Mouse (Mus musculus) left cerebral cortex, adult 11 months (tissue): ENCODE results near the gene Fubp1.
"Not testable (repeated sequence)": the region's sequence is repeated elsewhere in the genome, so short reads cannot be mapped to it uniquely, and the experiment has no call there.

Experiments
- DNase-seq: peaks from one replicate; pipeline ENCODE4 v3.0.0; 2022; ENCODE audit warnings: low spot score

Fubp1 gene

GRCm38 (mm10) chr3:152193177-152193576 lies 17.0 kb upstream of the Fubp1 start:
- no peak for DNase-seq

GRCm38 (mm10) chr3:152193635-152194097 lies 16.6 kb upstream of the Fubp1 start:
- peak; percentile 83 for DNase-seq

- DNase-seq: not testable (repeated sequence)
Measured at GRCm38 (mm10) chr3:152197246-152197645, 13.0 kb upstream of the Fubp1 start.

- no peak for DNase-seq
Measured at GRCm38 (mm10) chr3:152199125-152199524, 11.1 kb upstream of the Fubp1 start.

- no peak for DNase-seq
Measured at GRCm38 (mm10) chr3:152201181-152201580, 9.0 kb upstream of the Fubp1 start.

- DNase-seq: no peak
Measured at GRCm38 (mm10) chr3:152201651-152202050, 8.6 kb upstream of the Fubp1 start.

- DNase-seq: no peak
Measured at GRCm38 (mm10) chr3:152202942-152203341, 7.3 kb upstream of the Fubp1 start.

GRCm38 (mm10) chr3:152203411-152203810 lies 6.8 kb upstream of the Fubp1 start:
- DNase-seq: no peak

- no peak for DNase-seq
Measured at GRCm38 (mm10) chr3:152203996-152204395, 6.2 kb upstream of the Fubp1 start.

- no peak for DNase-seq
Measured at GRCm38 (mm10) chr3:152204577-152204976, 5.6 kb upstream of the Fubp1 start.

- no peak for DNase-seq
Measured at GRCm38 (mm10) chr3:152207156-152207555, 3.1 kb upstream of the Fubp1 start.

- no peak for DNase-seq
Measured at GRCm38 (mm10) chr3:152208096-152208885, 1.9 kb upstream of the Fubp1 start.

GRCm38 (mm10) chr3:152209177-152209966 lies 850 bp upstream of the Fubp1 start:
- no peak for DNase-seq

- no peak for DNase-seq
Measured at GRCm38 (mm10) chr3:152210728-152211391, 638 bp downstream of the Fubp1 start.

- no peak for DNase-seq
Measured at GRCm38 (mm10) chr3:152211731-152212279, 1.6 kb downstream of the Fubp1 start.

GRCm38 (mm10) chr3:152213416-152213815 lies 3.2 kb downstream of the Fubp1 start:
- DNase-seq: no peak

- no peak for DNase-seq
Measured at GRCm38 (mm10) chr3:152224918-152225317, 14.7 kb downstream of the Fubp1 start.

- no peak for DNase-seq
Measured at GRCm38 (mm10) chr3:152225906-152226305, 15.7 kb downstream of the Fubp1 start.

GRCm38 (mm10) chr3:152228843-152229242 lies 18.6 kb downstream of the Fubp1 start:
- no peak for DNase-seq

GRCm38 (mm10) chr3:152229271-152229670 lies 19.0 kb downstream of the Fubp1 start:
- DNase-seq: no peak

GRCm38 (mm10) chr3:152231333-152232100 lies 21.3 kb downstream of the Fubp1 start:
- no peak for DNase-seq
